Mouse (Mus musculus) limb, embryonic 13.5 days (tissue): ENCODE measurements at regions not wholly inside any gene's neighbourhood (a gene's known extent, or its start where the extent isn't known, plus 50 kb on each side); places are given as distances from the start of the nearest gene placed in this dataset.

Experiments used
- ATAC-seq: fragments of 200-750 bp; cut with Nextera tagmentation; 2 replicates; pipeline ENCODE4 v1.8.0; 2017; ENCODE audit warnings: low read depth, moderate number of reproducible peaks, moderate TSS enrichment; ENCODE audit not compliant: low FRiP score
- H3K27ac ChIP-seq: fragments of 300-500 bp; sonication (generic); 2 replicates; pipeline ENCODE4 v1.5.1; 2015; ENCODE audit warnings: inconsistent platforms, mild to moderate bottlenecking, moderate library complexity
- H3K27me3 ChIP-seq: fragments of 300-500 bp; sonication (generic); 2 replicates; pipeline ENCODE4 v1.6.1; 2015; ENCODE audit warnings: mild to moderate bottlenecking, inconsistent platforms
- H3K36me3 ChIP-seq: fragments of 300-500 bp; sonication (generic); 2 replicates; pipeline ENCODE4 v1.6.1; 2015; ENCODE audit warnings: inconsistent platforms, mild to moderate bottlenecking, moderate library complexity
- H3K4me1 ChIP-seq: fragments of 300-500 bp; sonication (generic); 2 replicates; pipeline ENCODE4 v1.6.1; 2015; ENCODE audit warnings: inconsistent platforms
- H3K4me2 ChIP-seq: fragments of 300-500 bp; sonication (generic); replicated peaks from 2 replicates; pipeline ENCODE4 v1.6.1; 2015; ENCODE audit warnings: inconsistent platforms, mild to moderate bottlenecking, moderate library complexity
- H3K4me3 ChIP-seq: fragments of 300-500 bp; sonication (generic); 2 replicates; pipeline ENCODE4 v1.5.1; 2015; ENCODE audit warnings: moderate library complexity, mild to moderate bottlenecking, inconsistent platforms
- H3K9ac ChIP-seq: fragments of 300-500 bp; sonication (generic); 2 replicates; pipeline ENCODE4 v1.6.1; 2015; ENCODE audit warnings: mild to moderate bottlenecking, inconsistent platforms
- H3K9me3 ChIP-seq: fragments of 300-500 bp; sonication (generic); 2 replicates; pipeline ENCODE4 v1.6.1; 2016; ENCODE audit warnings: inconsistent platforms
- WGBS: fragments of 180-500 bp; shearing (Covaris S2); methylation state at CpG from one replicate; pipeline ENCODE4 v1.1.7; 2015; 5-methylcytosine and 5-hydroxymethylcytosine counted together

- Histone ChIP-seq H3K4me1 (no peaks in the 10 kb centered on the region), H3K9ac (no peak overlapping the region), H3K4me3 (no peak overlapping the region), H3K9me3 (no peaks in the 10 kb centered on the region), H3K27me3 (no peaks in the 10 kb centered on the region), H3K27ac (no peak overlapping the region), H3K4me2 (no peak overlapping the region), H3K36me3 (no peaks in the 10 kb centered on the region)
- 57% methylated on average over 17 of the region's 17 CpGs for WGBS
- no peak for ATAC-seq
Observed at GRCm38 (mm10) chr2:124971826-124972749, 95.8 kb upstream of the Slc24a5 start.

DNA sequence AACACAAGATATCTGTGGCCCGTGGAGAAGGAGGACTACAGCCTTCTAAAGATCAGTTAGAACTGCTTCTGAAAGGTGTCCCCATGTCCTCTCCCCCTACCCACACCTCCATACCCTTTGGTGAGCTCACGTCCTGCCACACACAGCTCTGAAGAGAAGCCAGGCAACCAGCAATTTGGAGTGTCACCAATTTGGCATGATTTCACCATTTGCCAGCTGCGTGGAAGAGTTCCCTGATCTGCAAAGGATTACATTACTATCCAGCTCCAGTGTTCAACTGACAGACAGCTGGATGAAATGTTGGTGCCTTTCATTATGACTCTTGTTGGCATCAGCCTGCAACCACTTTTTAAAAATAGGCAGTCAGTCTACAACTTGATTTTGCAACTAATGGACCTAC, 92.8 kb upstream of the Slc24a5 start:
- no peaks in the 10 kb centered on the region for H3K9me3 ChIP-seq
- H3K27ac ChIP-seq, result no peak overlapping the region
- H3K9ac ChIP-seq, result no peak overlapping the region
- no peak overlapping the region for H3K4me2 ChIP-seq
- 75% methylated on average over 3 of the region's 3 CpGs for WGBS
- H3K4me1 ChIP-seq, result no peaks in the 10 kb centered on the region
- no peak for ATAC-seq
- H3K36me3 ChIP-seq, result no peaks in the 10 kb centered on the region
- H3K27me3 ChIP-seq, result no peaks in the 10 kb centered on the region
- no peak overlapping the region for H3K4me3 ChIP-seq

DNA sequence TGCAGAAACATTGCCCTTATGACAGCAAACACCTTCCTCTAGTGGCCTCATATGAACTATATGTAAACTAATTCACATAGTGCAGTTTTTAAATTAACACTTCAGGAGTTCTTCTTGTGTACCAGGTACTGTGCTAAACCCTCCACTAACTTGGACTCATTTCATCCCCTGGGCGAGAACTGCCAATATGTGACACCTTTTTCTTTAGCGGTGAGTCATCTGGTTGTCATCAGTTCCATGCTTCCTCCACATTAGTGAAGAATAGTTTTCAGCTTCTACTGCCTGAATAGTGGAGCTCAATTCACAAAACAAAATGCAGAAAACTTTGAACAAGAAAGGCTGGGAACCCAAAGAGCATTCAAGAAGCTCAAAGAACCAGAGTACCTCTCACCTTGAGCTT, 76.9 kb upstream of the Slc24a5 start:
- Histone ChIP-seq H3K4me1 (no peaks in the 10 kb centered on the region), H3K9me3 (no peaks in the 10 kb centered on the region), H3K27me3 (no peaks in the 10 kb centered on the region), H3K36me3 (no peaks in the 10 kb centered on the region), H3K9ac (no peak overlapping the region), H3K4me2 (no peak overlapping the region), H3K4me3 (no peak overlapping the region), H3K27ac (no peak overlapping the region)
- WGBS, result 82% methylated on average over 2 of the region's 2 CpGs
- no peak for ATAC-seq

- no peak for ATAC-seq
- no peak overlapping the region for H3K4me2 ChIP-seq
- 0 out of 2 replicates have a peak, but pooled peaks cover 6% of the 10 kb centered on the region for H3K9me3 ChIP-seq
- H3K27me3 ChIP-seq, result no peaks in the 10 kb centered on the region
- no peaks in the 10 kb centered on the region for H3K36me3 ChIP-seq
- 85% methylated on average over 1 of the region's 1 CpGs for WGBS
- no peak overlapping the region for H3K4me3 ChIP-seq
- no peak overlapping the region for H3K9ac ChIP-seq
- no peak overlapping the region for H3K27ac ChIP-seq
- no peaks in the 10 kb centered on the region for H3K4me1 ChIP-seq
Observed at GRCm38 (mm10) chr2:125015007-125015406, 52.9 kb upstream of the Slc24a5 start.

- no peak overlapping the region for H3K27ac ChIP-seq
- H3K36me3 ChIP-seq, result no peaks in the 10 kb centered on the region
- no peak for ATAC-seq
- 0 out of 2 replicates have a peak, but pooled peaks cover 6% of the 10 kb centered on the region for H3K9me3 ChIP-seq
- WGBS, result 100% methylated on average over 1 of the region's 1 CpGs
- H3K9ac ChIP-seq, result no peak overlapping the region
- H3K4me1 ChIP-seq, result no peaks in the 10 kb centered on the region
- H3K4me3 ChIP-seq, result no peak overlapping the region
- H3K4me2 ChIP-seq, result no peak overlapping the region
- no peaks in the 10 kb centered on the region for H3K27me3 ChIP-seq
Observed at GRCm38 (mm10) chr2:125016946-125017345, 51.0 kb upstream of the Slc24a5 start.
